Mouse (Mus musculus) gastrocnemius, postnatal 36 days (tissue): ENCODE data around the gene Mad1l1. TPM values are rescaled to one million over a fixed set of nuclear protein-coding genes. Genes with fewer than 3 reads are reported as not detected.

Experiments used
- DNase-seq, 2 experiments: peaks; one replicate each; pipeline ENCODE4 v3.0.0; 2022
- intact Hi-C: fragments of 180-260 bp; cut with DNase I; formaldehyde crosslinking; loops from one replicate; pipeline ENCODE4 v1.15.1; 2025
- total RNA-seq, 2 experiments: library from RNA; stranded (reverse); gene quantifications; 2 replicates each; pipeline ENCODE4 v1.2.3; 2021

Mad1l1 gene
- total RNA-seq, 2 experiments from 2014 or later = 6.5 to 7.1 TPM

GRCm38 (mm10) chr5:140068051-140068450, 253.3 kb downstream of the Mad1l1 start:
- no peak for DNase-seq

DNA sequence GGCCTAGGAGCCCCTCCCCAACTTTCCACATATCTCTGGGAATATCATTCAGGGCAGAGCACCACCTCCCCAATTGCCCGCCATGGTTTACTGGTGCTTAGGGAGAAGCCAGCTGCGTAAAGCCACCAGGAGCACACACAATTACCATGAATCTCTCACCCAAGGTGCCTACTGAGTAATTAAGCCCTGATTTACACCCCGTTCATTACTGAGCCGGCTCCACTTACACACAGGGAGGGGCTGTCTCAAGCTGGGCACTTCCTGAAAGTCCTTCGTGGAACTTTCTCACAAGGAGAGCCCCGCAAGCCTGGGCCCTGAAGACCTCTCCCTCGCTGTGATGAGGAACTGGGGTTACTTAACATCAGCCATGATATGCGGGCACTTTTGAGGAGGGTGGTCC, 254.6 kb downstream of the Mad1l1 start:
- no peak for DNase-seq
- intact Hi-C loops = no loop called here

More at GRCm38 (mm10) chr5:140068051-140068450, 253.3 kb downstream of the Mad1l1 start:
- intact Hi-C loops = no loop called here

GRCm38 (mm10) chr5:140066281-140066680, 255.1 kb downstream of the Mad1l1 start:
- no peak for DNase-seq
- intact Hi-C loops = no loop called here

DNA sequence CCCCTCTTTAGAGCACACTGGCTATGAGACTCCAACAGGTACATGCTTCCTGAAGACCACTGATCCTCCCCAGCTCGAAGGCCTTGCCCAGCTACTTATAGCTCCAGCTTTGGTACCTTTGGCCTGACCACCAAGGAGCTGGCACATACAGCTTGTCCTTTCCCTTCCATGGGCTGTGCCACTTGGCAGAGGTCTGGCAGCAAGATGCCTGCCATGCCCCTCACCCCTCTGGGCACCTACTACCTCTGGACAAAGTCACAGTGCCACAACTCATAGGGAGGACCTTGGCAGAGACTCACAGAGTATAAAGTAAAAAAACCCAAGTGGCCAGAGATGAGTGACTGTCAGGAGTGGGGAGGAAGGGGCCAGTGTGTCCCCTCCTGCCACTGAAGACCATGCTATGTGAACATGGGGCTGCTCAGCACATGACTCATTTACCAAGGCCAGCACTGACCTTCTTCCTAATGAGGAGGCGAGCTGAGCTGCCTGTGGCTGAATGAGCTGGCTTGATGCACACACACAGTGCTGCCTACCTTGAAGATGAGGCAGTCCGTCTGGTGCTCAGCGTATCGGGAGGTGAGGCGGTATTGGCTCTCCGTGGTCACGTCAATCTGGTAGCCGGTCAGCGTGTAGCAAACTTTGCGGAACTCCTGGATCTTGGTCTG, 255.9 kb downstream of the Mad1l1 start:
- intact Hi-C loops = no loop called here
- no peak for DNase-seq

DNA sequence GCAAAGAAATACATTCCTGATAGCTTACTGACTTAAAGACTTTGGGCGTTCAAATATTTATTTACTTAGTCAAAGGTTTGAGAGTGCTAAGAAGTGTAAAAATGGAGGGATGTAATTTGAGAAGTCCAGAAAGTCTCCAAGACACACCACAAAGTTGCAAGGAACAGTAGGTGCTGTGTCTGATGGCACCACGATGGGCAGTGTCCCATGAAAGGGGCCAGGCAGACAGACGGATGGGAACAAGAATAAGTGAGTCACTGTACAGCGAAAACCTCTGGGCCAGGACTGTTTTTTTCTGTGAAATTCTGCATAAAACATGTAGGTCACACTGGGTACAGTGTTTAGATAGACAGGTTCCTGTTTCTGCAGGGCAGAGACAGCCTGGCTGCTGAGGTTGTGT, 256.8 kb downstream of the Mad1l1 start:
- intact Hi-C loops = no loop called here
- DNase-seq = no peak

DNA sequence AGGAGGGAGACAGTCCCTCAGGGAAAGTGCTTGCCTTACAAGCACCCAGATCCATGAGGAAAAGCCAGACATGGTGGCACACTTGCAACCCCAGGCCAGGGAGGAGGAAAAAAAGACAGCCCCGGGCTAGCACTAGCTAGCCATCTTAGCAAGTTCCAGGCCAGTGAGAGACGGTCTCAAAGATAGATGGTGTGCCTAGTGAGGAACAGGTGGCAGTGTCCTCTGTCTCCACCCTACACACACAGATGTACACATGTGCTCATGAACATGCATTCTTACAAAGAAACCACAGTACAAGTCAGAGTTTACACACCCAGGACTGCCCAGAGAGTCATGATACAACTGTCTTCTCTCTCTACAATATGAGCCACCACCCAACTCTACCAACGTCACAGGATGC, 258.5 kb downstream of the Mad1l1 start:
- no peak for DNase-seq
- intact Hi-C loops = no loop called here

GRCm38 (mm10) chr5:140062316-140062715, 259.0 kb downstream of the Mad1l1 start:
- DNase-seq = no peak
- intact Hi-C loops = no loop called here

GRCm38 (mm10) chr5:140061296-140061879, 260.0 kb downstream of the Mad1l1 start:
- intact Hi-C loops = no loop called here
- DNase-seq = no peak

DNA sequence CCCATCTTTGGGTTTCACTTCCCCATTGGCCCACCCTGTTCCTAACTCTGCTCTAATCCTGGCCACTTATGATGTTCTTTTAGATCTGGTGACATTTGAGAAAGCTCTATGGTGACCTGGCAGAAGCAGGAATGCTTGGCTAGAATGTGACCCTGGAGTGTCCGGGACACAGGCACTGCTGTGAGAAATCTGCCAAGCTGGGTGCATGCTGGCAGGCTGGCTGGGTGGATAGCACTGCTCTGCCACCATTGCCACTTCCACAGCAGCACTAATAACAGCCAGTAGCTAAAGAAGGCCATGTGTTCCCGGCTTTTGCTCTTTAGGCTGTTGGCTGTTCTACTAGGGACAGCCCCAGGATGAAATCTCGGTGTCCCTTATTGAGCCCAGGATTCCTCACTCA, 265.1 kb downstream of the Mad1l1 start:
- intact Hi-C loops = no loop called here
- no peak for DNase-seq

- intact Hi-C loops = no loop called here
- no peak for DNase-seq
These were observed 265.9 kb downstream of the Mad1l1 start for GRCm38 (mm10) chr5:140055431-140055830.

- intact Hi-C loops = no loop called here
These were observed 267.7 kb downstream of the Mad1l1 start for GRCm38 (mm10) chr5:140053626-140054025.

DNA sequence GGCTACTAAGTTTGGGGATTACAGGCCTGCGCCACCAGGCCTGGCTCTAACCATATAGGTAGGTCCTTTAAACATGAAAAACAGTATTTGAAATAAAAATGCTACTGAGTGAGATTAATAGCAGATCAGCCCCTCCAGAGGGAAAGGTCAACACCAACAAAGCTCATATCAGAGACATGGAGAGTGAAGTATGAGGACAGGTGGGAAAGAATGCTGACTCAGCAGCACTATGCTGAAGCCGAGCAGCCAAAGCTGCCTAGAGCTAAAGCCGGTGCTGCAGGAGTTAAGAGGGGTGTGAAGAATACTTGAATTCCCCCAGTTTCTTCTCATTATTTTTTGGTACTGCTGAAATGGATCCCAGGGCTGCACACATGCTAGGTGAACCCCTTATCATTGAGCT, 268.9 kb downstream of the Mad1l1 start:
- intact Hi-C loops = no loop called here
- DNase-seq = no peak

More at GRCm38 (mm10) chr5:140053626-140054025, 267.7 kb downstream of the Mad1l1 start:
- DNase-seq = no peak

DNA sequence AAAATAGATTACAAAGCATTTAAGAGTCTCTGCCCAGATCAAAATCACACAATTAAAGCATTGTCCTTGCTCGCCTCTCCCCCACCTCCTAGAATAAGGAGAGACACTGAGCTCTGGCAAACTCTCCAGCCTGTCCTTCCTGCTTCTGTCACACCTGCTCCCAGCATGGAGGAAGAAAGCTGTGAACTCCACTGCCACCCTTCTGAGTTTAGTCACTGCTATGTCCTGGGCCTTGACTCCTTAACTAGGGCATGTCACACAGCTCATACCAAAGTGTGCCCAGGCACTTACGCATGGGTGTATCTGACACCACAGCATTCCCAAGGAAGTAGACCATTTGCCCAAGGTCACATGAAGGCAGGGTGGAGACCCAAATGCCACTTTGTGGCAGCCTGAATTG, 275.9 kb downstream of the Mad1l1 start:
- no peak for DNase-seq
- intact Hi-C loops = no loop called here

GRCm38 (mm10) chr5:140043002-140043401, 278.4 kb downstream of the Mad1l1 start:
- intact Hi-C loops = no loop called here

GRCm38 (mm10) chr5:140042002-140042611, 279.2 kb downstream of the Mad1l1 start:
- intact Hi-C loops = no loop called here
- DNase-seq = no peak

More at GRCm38 (mm10) chr5:140043002-140043401, 278.4 kb downstream of the Mad1l1 start:
- DNase-seq = no peak

GRCm38 (mm10) chr5:140041055-140041454, 280.3 kb downstream of the Mad1l1 start:
- intact Hi-C loops = no loop called here
- DNase-seq = no peak

DNA sequence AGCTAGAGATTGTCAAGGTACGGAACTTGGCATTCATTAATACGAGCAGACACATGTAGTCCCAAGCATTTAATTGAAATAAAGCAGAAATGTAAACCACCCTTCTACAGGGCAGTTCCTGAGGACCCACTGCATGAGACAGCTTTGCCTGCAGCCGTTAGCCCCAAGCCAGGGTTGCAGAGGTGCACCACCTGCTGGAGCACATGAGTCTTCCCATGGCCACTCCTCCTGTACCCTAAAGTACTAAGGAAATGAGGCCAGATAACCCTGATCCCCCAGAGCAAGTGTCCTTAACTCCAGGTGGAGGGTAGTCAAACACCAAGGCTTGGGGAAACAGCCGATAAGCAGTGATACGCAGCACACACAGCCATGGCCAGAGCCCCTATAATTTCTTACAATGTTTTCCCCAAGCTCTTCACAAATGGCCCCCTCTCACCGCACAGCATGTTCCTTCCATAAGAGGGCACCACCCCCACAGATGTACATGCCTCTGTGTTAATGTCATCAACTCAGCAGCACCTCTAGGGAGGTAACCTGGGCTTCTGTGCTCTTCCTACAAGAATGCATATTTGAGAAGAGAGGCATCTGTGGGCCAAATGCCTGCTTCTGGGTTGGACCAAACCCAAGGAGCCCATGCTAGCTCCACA, 283.6 kb downstream of the Mad1l1 start:
- intact Hi-C loops = loop anchor here (5.0 kb wide), 1 partner anchor 100 kb away; no protein-coding TSS in a partner anchor
- DNase-seq = no peak

GRCm38 (mm10) chr5:140035641-140036040, 285.7 kb downstream of the Mad1l1 start:
- no peak for DNase-seq
- intact Hi-C loops = loop anchor here (5.0 kb wide), 1 partner anchor 102 kb away; no protein-coding TSS in a partner anchor

- intact Hi-C loops = loop anchor here (5.0 kb wide), 1 partner anchor 102 kb away; no protein-coding TSS in a partner anchor
- DNase-seq = no peak
These were observed 286.4 kb downstream of the Mad1l1 start for GRCm38 (mm10) chr5:140035025-140035330.

GRCm38 (mm10) chr5:140034300-140035024, 286.9 kb downstream of the Mad1l1 start:
- intact Hi-C loops = loop anchor here (5.0 kb wide), 1 partner anchor 103 kb away; no protein-coding TSS in a partner anchor
- no peak for DNase-seq

DNA sequence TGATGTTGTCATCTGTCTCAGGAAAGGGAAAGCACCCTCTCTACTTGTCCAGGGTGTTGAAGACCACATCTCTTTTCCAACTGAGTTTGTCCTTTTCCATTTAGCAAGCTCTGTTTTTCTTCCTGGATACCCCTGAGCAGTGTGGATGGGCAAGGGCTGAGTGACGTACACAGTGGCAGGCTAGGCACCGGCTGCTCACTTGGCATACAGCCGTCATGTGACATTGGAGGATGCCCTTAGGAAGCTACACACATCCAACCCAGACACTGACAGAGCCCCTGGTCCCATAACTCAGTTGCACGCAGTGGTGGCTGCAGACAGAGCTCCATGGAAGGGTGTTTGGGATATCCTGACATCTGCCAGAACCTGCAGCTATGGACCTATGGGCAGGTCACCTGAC, 295.0 kb downstream of the Mad1l1 start:
- DNase-seq = no peak
- intact Hi-C loops = loop anchor here (10.0 kb wide), 1 partner anchor 832 kb away; no protein-coding TSS in a partner anchor
